Mouse (Mus musculus) liver, embryonic 14.5 days (tissue): Measurements from ENCODE around the gene Tnni3. TPM values are rescaled to one million over a fixed set of nuclear protein-coding genes. Genes with fewer than 3 reads are reported as not detected.

Source experiments
- ATAC-seq: fragments of 200-750 bp; cut with Nextera tagmentation; 2 replicates; pipeline ENCODE4 v1.8.0; 2017; ENCODE audit warnings: moderate number of reproducible peaks, mild to moderate bottlenecking, moderate library complexity; ENCODE audit not compliant: insufficient read depth
- DNase-seq, 3 experiments: peaks; one replicate each; pipeline ENCODE4 v3.0.0-alpha.2; 2012 to 2013; ENCODE audit warnings: low read depth in 3 of 3, low spot score in 3 of 3
- H3K27ac ChIP-seq: fragments of 300-500 bp; sonication (generic); 2 replicates; pipeline ENCODE4 v1.5.1; 2014; ENCODE audit warnings: moderate library complexity, mild to moderate bottlenecking, control low read depth, inconsistent platforms
- H3K27me3 ChIP-seq: fragments of 300-500 bp; sonication (generic); 2 replicates; pipeline ENCODE4 v1.6.1; 2014; ENCODE audit warnings: mild to moderate bottlenecking, low read length, moderate library complexity; ENCODE audit not compliant: control insufficient read depth, insufficient read depth
- H3K36me3 ChIP-seq: fragments of 300-500 bp; sonication (generic); replicated peaks from 2 replicates; pipeline ENCODE4 v1.6.1; 2014; ENCODE audit warnings: low read depth; ENCODE audit not compliant: control insufficient read depth, insufficient read depth
- H3K4me1 ChIP-seq, 2 experiments: fragments of 200-500 bp in 1 of 2; fragments of 300-500 bp in 1 of 2; sonication (generic) in 1 of 2; replicated peaks; 2 replicates each; pipeline ENCODE4 v1.6.1; 2012 to 2014; ENCODE audit warnings: antibody characterized with exemption in 1 of 2, inconsistent platforms in 1 of 2, low read length in 1 of 2; ENCODE audit not compliant: control insufficient read depth in 2 of 2, insufficient read depth in 2 of 2
- H3K4me2 ChIP-seq: fragments of 300-500 bp; sonication (generic); 2 replicates; pipeline ENCODE4 v1.6.1; 2014; ENCODE audit warnings: low read depth, mild to moderate bottlenecking, control low read depth, moderate library complexity
- H3K4me3 ChIP-seq, 2 experiments: fragments of 200-500 bp in 1 of 2; fragments of 300-500 bp in 1 of 2; sonication (generic) in 1 of 2; 2 replicates each; pipeline ENCODE4 v1.5.1; 2012 to 2014; ENCODE audit warnings: low read depth in 2 of 2, low read length in 2 of 2, mild to moderate bottlenecking in 2 of 2, control low read depth in 1 of 2, inconsistent platforms in 1 of 2, moderate library complexity in 1 of 2; ENCODE audit not compliant: insufficient read depth in 1 of 2
- H3K9ac ChIP-seq: fragments of 300-500 bp; sonication (generic); replicated peaks from 2 replicates; pipeline ENCODE4 v1.6.1; 2014; ENCODE audit warnings: mild to moderate bottlenecking, control low read depth, moderate library complexity
- H3K9me3 ChIP-seq: fragments of 300-500 bp; sonication (generic); 2 replicates; pipeline ENCODE4 v1.6.1; 2016; ENCODE audit warnings: low read length, mixed read lengths; ENCODE audit not compliant: control insufficient read depth
- CTCF ChIP-seq: IDR thresholded peaks from 2 replicates; pipeline ENCODE4 v1.5.1; 2016; ENCODE audit warnings: antibody characterized with exemption, low read depth, control low read depth
- EP300 ChIP-seq: IDR thresholded peaks from 2 replicates; pipeline ENCODE4 v1.6.1; 2016; ENCODE audit warnings: antibody characterized with exemption, low read depth
- WGBS: fragments of 180-500 bp; shearing (Covaris S2); extraction: QIAGEN DNeasy Blood & Tissue Kit; methylation state at CpG from one replicate; pipeline ENCODE4 v1.1.7; 2014; ENCODE audit not compliant: insufficient replicate concordance; 5-methylcytosine and 5-hydroxymethylcytosine counted together
- polyA plus RNA-seq, 2 experiments: library from polyadenylated mRNA; depleted of rRNA in 1 of 2; stranded (reverse) in 1 of 2; unstranded in 1 of 2; fragments of >200 nt; fragmentation: Nextera tagmentation in 1 of 2; extraction: Ambion mirVana in 1 of 2; gene quantifications; 2 replicates each; pipeline versions ENCODE4 v1.2.1 to v1.2.3; 2012 to 2014

Tnni3 gene
- polyA plus RNA-seq, 2 experiments = 0.35 TPM; not detected in 1

- Histone ChIP-seq H3K4me1 (peaks cover 0 to 5% of the 10 kb centered on the region in 2 experiments; a peak in 3 of 4 replicates), H3K27ac (no peak overlapping the region), H3K4me3 (no peak overlapping the region), H3K36me3 (no peaks in the 10 kb centered on the region), H3K27me3 (no peaks in the 10 kb centered on the region), H3K4me2 (no peak overlapping the region), H3K9ac (no peak overlapping the region), H3K9me3 (no peaks in the 10 kb centered on the region)
- DNase-seq (no peak), ATAC-seq (no peak)
- 73% methylated on average over 6 of the region's 6 CpGs for WGBS
- no peak for TF ChIP-seq EP300
- no peak for TF ChIP-seq CTCF
Measured at GRCm38 (mm10) chr7:4513829-4514712, 10.0 kb downstream of the Tnni3 start.

- Histone ChIP-seq H3K4me3 (no peak overlapping the region), H3K27ac (no peak overlapping the region), H3K36me3 (no peaks in the 10 kb centered on the region), H3K4me2 (no peak overlapping the region), H3K27me3 (no peaks in the 10 kb centered on the region), H3K9me3 (no peaks in the 10 kb centered on the region), H3K9ac (no peak overlapping the region), H3K4me1 (peaks cover 0 to 5% of the 10 kb centered on the region in 2 experiments; a peak in 3 of 4 replicates)
- TF ChIP-seq CTCF = peak; percentile 96
- TF ChIP-seq EP300 = no peak
- ATAC-seq (no peak), DNase-seq (peak in 2 of 3 experiments; percentile 41 to 43)
- WGBS = 16% methylated on average over 13 of the region's 13 CpGs
Measured at GRCm38 (mm10) chr7:4513236-4513635, 10.8 kb downstream of the Tnni3 start.

- H3K36me3 ChIP-seq = no peaks in the 10 kb centered on the region
- H3K4me2 ChIP-seq = no peak overlapping the region
- no peak overlapping the region for H3K4me3 ChIP-seq
- H3K9ac ChIP-seq = no peak overlapping the region
- TF ChIP-seq EP300 (no peak), CTCF (no peak)
- H3K27me3 ChIP-seq = no peaks in the 10 kb centered on the region
- peaks cover 0 to 7% of the 10 kb centered on the region in 2 experiments; a peak in 3 of 4 replicates for H3K4me1 ChIP-seq
- H3K27ac ChIP-seq = no peak overlapping the region
- H3K9me3 ChIP-seq = no peaks in the 10 kb centered on the region
- DNase-seq = no peak
- ATAC-seq = no peak
- WGBS = 65% methylated on average over 8 of the region's 8 CpGs
Measured at GRCm38 (mm10) chr7:4511489-4512224, 12.4 kb downstream of the Tnni3 start.

- Histone ChIP-seq H3K9me3 (no peaks in the 10 kb centered on the region), H3K27me3 (no peaks in the 10 kb centered on the region), H3K4me2 (peak overlapping the region; percentile 47), H3K4me3 (peak overlapping the region in 1 of 2 experiments; percentile 16; a peak in 2 of 4 replicates), H3K9ac (no peak overlapping the region), H3K27ac (no peak overlapping the region), H3K36me3 (no peaks in the 10 kb centered on the region), H3K4me1 (peaks cover 0 to 6% of the 10 kb centered on the region in 2 experiments)
- no peak for TF ChIP-seq EP300
- TF ChIP-seq CTCF = peak; percentile 95
- 22% methylated on average over 24 of the region's 24 CpGs for WGBS
- peak; percentile 50 to 64 (median 57) for DNase-seq
- peak; percentile 73 for ATAC-seq
Measured at GRCm38 (mm10) chr7:4509863-4510608, 14.0 kb downstream of the Tnni3 start.
